ENCODE assay signal across 14 mouse cellular contexts in genomic region chr11:80368949-80369348, GRCm38 (mm10).
"Had no signal": no experiment of that assay in that cellular context is flagged by ENCODE, and none has a peak within 500 bp of the region (broad histone marks: within the 10 kb centered on the region; RNA-seq: fewer than 3 reads in every experiment).

No protein-coding gene starts in this region.

- H3K4me1 ChIP-seq: liver, embryonic 15.5 days; megakaryocyte, embryonic 14.5 days; stomach, embryonic 15.5 days had no signal

- DNase-seq: kidney, postnatal 14 days; layer of hippocampus, postnatal 36 days; left cerebral cortex, postnatal 4 days; lung, embryonic 14.5 days; lung, postnatal 14 days; right cerebral cortex, postnatal 14 days; thymus, postnatal 36 days had no signal

- ATAC-seq: midbrain, embryonic 16.5 days had no signal

- H3K27ac ChIP-seq: liver, embryonic 15.5 days; macrophage; stomach, embryonic 15.5 days had no signal

- H3K9ac ChIP-seq: liver, embryonic 15.5 days; lung, embryonic 14.5 days; stomach, embryonic 15.5 days had no signal

- H3K4me3 ChIP-seq: liver, embryonic 15.5 days; megakaryocyte, embryonic 14.5 days; stomach, embryonic 15.5 days had no signal

- H3K27me3 ChIP-seq: liver, embryonic 15.5 days; megakaryocyte, embryonic 14.5 days; stomach, embryonic 15.5 days had no signal

- H3K4me2 ChIP-seq: liver, embryonic 11.5 days; liver, embryonic 15.5 days; lung, embryonic 14.5 days; midbrain, embryonic 11.5 days; stomach, embryonic 15.5 days had no signal

- H3K9me3 ChIP-seq: liver, embryonic 15.5 days; megakaryocyte, embryonic 14.5 days; stomach, embryonic 15.5 days had no signal
